Mouse (Mus musculus) liver, embryonic 13.5 days (tissue): ENCODE data around the gene Sbk3. TPM values are rescaled to one million over a fixed set of nuclear protein-coding genes. Genes with fewer than 3 reads are reported as not detected.

Experiments
- ATAC-seq: fragments of 200-750 bp; cut with Nextera tagmentation; 2 replicates; pipeline ENCODE4 v1.8.0; 2017; ENCODE audit warnings: low read depth, mild to moderate bottlenecking, moderate number of reproducible peaks, moderate library complexity
- DNase-seq: peaks from one replicate; pipeline ENCODE4 v3.0.0; 2022
- H3K27ac ChIP-seq: fragments of 300-500 bp; sonication (generic); 2 replicates; pipeline ENCODE4 v1.5.1; 2015; ENCODE audit warnings: moderate library complexity, mild to moderate bottlenecking, inconsistent platforms
- H3K27me3 ChIP-seq: fragments of 300-500 bp; sonication (generic); 2 replicates; pipeline ENCODE4 v1.6.1; 2015; ENCODE audit warnings: mild to moderate bottlenecking, inconsistent platforms
- H3K36me3 ChIP-seq: fragments of 300-500 bp; sonication (generic); 2 replicates; pipeline ENCODE4 v1.6.1; 2015; ENCODE audit warnings: mild to moderate bottlenecking, inconsistent platforms
- H3K4me1 ChIP-seq: fragments of 300-500 bp; sonication (generic); replicated peaks from 2 replicates; pipeline ENCODE4 v1.6.1; 2015; ENCODE audit warnings: inconsistent platforms
- H3K4me2 ChIP-seq: fragments of 300-500 bp; sonication (generic); 2 replicates; pipeline ENCODE4 v1.6.1; 2015; ENCODE audit warnings: inconsistent platforms, mild to moderate bottlenecking, moderate library complexity
- H3K4me3 ChIP-seq: fragments of 300-500 bp; sonication (generic); replicated peaks from 2 replicates; pipeline ENCODE4 v1.5.1; 2015; ENCODE audit warnings: mild to moderate bottlenecking, inconsistent platforms
- H3K9ac ChIP-seq: fragments of 300-500 bp; sonication (generic); 2 replicates; pipeline ENCODE4 v1.6.1; 2015; ENCODE audit warnings: mild to moderate bottlenecking, inconsistent platforms
- H3K9me3 ChIP-seq: fragments of 300-500 bp; sonication (generic); replicated peaks from 2 replicates; pipeline ENCODE4 v1.6.1; 2016; ENCODE audit warnings: inconsistent platforms
- WGBS: fragments of 180-500 bp; shearing (Covaris S2); methylation state at CpG from one replicate; pipeline ENCODE4 v1.1.7; 2015; ENCODE audit not compliant: insufficient replicate concordance; 5-methylcytosine and 5-hydroxymethylcytosine counted together
- polyA plus RNA-seq: library from polyadenylated mRNA; unstranded; fragments of >200 nt; fragmentation: Nextera tagmentation; extraction: Ambion mirVana; gene quantifications from 2 replicates; pipeline ENCODE4 v1.2.1, GENCODE M21; 2015

The Sbk3 gene
- polyA plus RNA-seq, 1 experiment from 2014 or later, result not detected

DNA sequence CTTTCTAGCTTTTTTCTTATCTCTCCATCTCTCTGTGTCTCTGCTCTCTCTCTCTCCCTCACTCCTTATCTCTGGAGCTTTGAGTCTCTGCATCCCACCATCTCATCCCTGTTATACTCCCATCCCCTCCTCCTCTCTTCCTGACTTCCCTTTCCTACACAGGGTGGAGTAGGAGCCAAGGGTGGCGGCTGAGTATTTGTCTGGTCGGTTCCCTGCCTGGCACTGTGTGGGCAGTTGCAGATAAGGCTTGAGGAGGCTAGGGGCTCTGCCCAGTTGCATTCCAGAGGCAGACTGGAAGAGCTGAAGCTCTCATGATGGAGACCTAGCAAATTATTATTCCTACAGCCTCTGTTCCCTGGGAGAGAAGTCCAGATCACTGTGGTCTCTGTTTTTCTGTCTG is 17.3 kb upstream of the Sbk3 start:
- ATAC-seq, result no peak
- Histone ChIP-seq H3K9ac (no peak overlapping the region), H3K27me3 (peaks cover 12% of the 10 kb centered on the region), H3K4me2 (no peak overlapping the region), H3K27ac (no peak overlapping the region), H3K4me1 (no peaks in the 10 kb centered on the region), H3K4me3 (no peak overlapping the region), H3K9me3 (no peaks in the 10 kb centered on the region), H3K36me3 (peaks cover 6% of the 10 kb centered on the region)
- 26% methylated on average over 2 of the region's 2 CpGs for WGBS
- no peak for DNase-seq

DNA sequence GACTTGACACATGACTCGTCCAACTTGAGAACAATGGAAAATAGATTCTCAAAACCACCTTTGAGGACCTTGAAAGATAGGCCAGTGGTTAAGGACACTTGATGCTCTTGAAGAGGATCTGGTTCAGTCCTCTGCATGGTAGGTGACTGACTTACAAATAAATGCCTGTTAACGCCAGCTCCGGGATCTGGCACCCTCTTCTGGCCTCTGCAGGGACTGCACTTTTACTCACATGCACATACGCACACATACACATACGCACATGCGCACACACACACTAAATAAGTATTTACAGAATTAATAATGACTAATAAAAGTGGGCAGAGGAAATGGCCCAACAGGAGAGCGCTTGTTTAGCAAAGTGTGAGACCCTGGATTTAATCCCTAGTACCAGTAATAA is 5.9 kb upstream of the Sbk3 start:
- Histone ChIP-seq H3K27ac (no peak overlapping the region), H3K4me1 (no peaks in the 10 kb centered on the region), H3K4me3 (no peak overlapping the region), H3K4me2 (no peak overlapping the region), H3K9ac (no peak overlapping the region), H3K27me3 (peaks cover 10% of the 10 kb centered on the region; the same call in 1 of the 2 replicates), H3K9me3 (no peaks in the 10 kb centered on the region; the same call in 1 of the 2 replicates), H3K36me3 (no peaks in the 10 kb centered on the region)
- ATAC-seq (no peak), DNase-seq (no peak)
- 82% methylated on average over 7 of the region's 7 CpGs for WGBS

DNA sequence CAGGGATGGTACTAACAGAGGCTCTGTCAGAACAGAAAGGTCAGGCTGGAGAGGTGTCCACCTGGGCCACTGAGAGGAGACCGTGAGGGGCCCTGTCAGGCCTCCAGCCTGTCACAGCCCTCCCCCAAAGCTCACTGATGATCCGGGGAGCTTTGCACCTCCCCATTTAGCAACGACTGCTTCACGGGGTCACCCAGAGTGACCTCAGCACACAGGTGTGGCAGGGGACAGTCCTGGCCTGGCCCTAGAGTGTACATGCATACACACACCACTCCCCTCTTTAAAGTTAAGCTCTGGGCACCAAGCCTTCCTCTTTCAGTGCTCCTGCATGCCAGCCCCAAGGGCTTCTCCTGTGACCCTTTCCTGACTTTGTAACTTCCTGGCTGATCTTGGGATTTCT is 4.5 kb upstream of the Sbk3 start:
- no peaks in the 10 kb centered on the region for H3K36me3 ChIP-seq
- no peak overlapping the region for H3K9ac ChIP-seq
- H3K4me3 ChIP-seq, result no peak overlapping the region
- H3K4me2 ChIP-seq, result no peak overlapping the region
- no peaks in the 10 kb centered on the region; the same call in 1 of the 2 replicates for H3K9me3 ChIP-seq
- peak; percentile 55; the same call in 1 of the 2 replicates for ATAC-seq
- 43% methylated on average over 4 of the region's 4 CpGs for WGBS
- H3K27me3 ChIP-seq, result peaks cover 11% of the 10 kb centered on the region; the same call in 1 of the 2 replicates
- no peak for DNase-seq
- no peaks in the 10 kb centered on the region for H3K4me1 ChIP-seq
- H3K27ac ChIP-seq, result no peak overlapping the region

DNA sequence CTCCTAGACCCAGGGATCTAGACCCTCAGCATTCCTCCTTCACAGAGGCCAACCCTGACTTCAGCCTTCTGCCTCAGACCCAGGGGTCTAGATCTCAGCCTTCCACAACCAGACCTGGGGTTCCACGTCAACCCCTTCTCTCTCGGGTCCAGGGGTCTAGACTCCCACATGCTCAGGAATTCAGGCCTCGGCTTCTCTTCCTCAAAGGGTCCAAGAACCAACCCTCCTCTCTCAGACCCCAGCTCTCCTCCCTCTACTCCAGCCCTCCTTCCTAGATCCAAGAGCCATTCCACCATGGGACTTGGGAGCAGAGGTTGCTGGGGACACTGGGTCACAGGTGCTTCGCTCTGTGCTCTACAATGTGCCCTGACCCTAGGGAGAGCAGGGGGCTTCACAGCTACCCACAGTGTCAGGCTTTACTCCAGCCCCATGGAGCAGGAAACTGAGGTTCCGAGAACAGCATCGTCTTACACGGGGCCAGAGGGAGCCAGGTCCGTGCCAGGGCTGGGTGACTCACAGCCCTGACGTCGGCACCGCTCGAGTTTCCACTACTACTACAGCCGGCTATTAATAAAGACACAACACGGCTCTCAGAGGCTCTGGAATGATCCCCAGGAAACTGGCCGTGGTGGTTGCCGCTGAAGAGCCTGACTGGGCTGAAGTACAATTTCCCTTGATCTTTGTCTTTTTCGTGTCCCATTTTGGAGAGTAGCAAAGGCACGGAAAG is 1.5 kb upstream of the Sbk3 start:
- no peak overlapping the region for H3K4me3 ChIP-seq
- no peaks in the 10 kb centered on the region; the same call in 1 of the 2 replicates for H3K9me3 ChIP-seq
- WGBS, result 50% methylated on average over 18 of the region's 18 CpGs
- ATAC-seq, result no peak
- no peak for DNase-seq
- no peak overlapping the region for H3K4me2 ChIP-seq
- no peaks in the 10 kb centered on the region for H3K36me3 ChIP-seq
- H3K9ac ChIP-seq, result no peak overlapping the region
- no peak overlapping the region for H3K27ac ChIP-seq
- H3K4me1 ChIP-seq, result no peaks in the 10 kb centered on the region
- H3K27me3 ChIP-seq, result peaks cover 11% of the 10 kb centered on the region; the same call in 1 of the 2 replicates

DNA sequence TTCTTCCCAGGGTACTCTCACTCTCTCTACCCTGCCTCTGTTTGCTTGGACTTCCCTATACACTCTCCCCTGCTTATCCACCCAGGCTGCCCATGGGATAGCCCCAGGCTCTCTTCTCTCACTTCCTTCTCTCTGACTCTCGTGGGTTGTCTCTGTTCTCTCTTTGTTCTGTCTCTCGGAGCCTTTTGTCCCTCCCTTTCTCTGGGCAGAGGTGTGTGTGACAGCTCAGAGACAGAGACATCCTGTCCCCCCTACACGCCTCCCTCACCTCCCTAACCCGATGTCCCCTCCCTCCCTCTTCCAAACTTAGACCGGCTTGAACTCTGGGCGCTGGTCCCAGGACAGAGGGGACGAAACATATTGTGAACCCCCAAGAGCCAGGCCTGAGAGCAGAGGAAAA is 742 bp upstream of the Sbk3 start:
- no peaks in the 10 kb centered on the region for H3K4me1 ChIP-seq
- H3K4me2 ChIP-seq, result no peak overlapping the region
- H3K4me3 ChIP-seq, result no peak overlapping the region
- ATAC-seq, result no peak
- no peaks in the 10 kb centered on the region for H3K36me3 ChIP-seq
- WGBS, result 20% methylated on average over 7 of the region's 7 CpGs
- peaks cover 11% of the 10 kb centered on the region; the same call in 1 of the 2 replicates for H3K27me3 ChIP-seq
- no peaks in the 10 kb centered on the region; the same call in 1 of the 2 replicates for H3K9me3 ChIP-seq
- no peak overlapping the region for H3K9ac ChIP-seq
- no peak for DNase-seq
- H3K27ac ChIP-seq, result no peak overlapping the region

DNA sequence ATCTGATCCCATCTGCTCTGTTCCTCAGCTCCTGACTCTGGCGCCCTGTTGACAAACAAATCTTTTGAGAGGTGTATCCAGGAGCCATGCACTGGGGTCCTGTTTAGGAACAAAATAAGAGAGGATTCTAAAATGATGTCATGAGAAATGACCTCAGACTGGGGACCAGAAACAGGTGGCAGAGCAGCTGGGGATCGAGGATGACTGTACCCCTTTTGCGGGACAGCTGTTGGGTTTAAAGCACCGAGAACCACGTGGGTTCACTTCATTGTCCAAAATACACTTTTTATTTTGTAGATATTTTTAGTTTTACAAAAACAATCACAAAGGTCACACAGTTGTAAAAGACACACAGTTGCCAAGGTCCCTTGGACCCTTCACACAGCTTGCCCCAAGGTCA is 6.0 kb downstream of the Sbk3 start:
- H3K9me3 ChIP-seq, result no peaks in the 10 kb centered on the region
- 63% methylated on average over 5 of the region's 5 CpGs for WGBS
- no peaks in the 10 kb centered on the region for H3K27me3 ChIP-seq
- no peak overlapping the region for H3K27ac ChIP-seq
- H3K36me3 ChIP-seq, result no peaks in the 10 kb centered on the region
- H3K4me3 ChIP-seq, result no peak overlapping the region
- no peak overlapping the region for H3K9ac ChIP-seq
- H3K4me1 ChIP-seq, result no peaks in the 10 kb centered on the region
- H3K4me2 ChIP-seq, result no peak overlapping the region
- no peak for ATAC-seq
- no peak for DNase-seq

DNA sequence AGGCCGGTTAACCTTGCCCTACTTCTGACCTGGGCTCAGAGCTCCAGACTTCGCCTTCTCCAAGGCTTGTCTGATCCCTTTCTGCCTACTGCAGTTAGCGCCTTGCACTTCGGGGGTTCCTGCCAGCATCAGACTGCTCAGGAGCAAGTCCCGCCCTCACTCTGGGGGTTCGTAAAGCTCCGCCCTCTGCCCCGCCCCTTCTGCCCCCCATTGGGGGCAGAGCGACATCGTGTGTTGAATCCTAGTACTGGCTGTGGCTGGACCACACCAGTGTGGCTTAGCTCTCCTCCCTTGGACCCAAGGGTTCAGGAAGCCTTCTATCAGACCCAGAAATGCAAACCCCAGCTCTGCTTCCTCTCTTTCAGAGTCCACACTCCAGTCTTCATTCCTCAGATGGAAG is 6.7 kb downstream of the Sbk3 start, which contains the start of gene Sbk2:
Gene Sbk2 (minus strand): TSS at position 135 of the 400 bp plus-strand sequence.
- no peak within 1 kb of the TSS for H3K9ac ChIP-seq
- WGBS, result 4% methylated on average over 10 of the region's 10 CpGs
- H3K36me3 ChIP-seq, result no peaks in the 10 kb centered on the region
- H3K4me2 ChIP-seq, result 0 out of 2 replicates have a peak within 1 kb of the TSS, but pooled peaks have one; percentile 21
- ATAC-seq, result peak; percentile 78
- no peak within 1 kb of the TSS for H3K4me3 ChIP-seq
- DNase-seq, result peak; percentile 51
- H3K9me3 ChIP-seq, result no peaks in the 10 kb centered on the region
- H3K27me3 ChIP-seq, result no peaks in the 10 kb centered on the region
- H3K27ac ChIP-seq, result no peak within 1 kb of the TSS
- no peaks in the 10 kb centered on the region for H3K4me1 ChIP-seq

DNA sequence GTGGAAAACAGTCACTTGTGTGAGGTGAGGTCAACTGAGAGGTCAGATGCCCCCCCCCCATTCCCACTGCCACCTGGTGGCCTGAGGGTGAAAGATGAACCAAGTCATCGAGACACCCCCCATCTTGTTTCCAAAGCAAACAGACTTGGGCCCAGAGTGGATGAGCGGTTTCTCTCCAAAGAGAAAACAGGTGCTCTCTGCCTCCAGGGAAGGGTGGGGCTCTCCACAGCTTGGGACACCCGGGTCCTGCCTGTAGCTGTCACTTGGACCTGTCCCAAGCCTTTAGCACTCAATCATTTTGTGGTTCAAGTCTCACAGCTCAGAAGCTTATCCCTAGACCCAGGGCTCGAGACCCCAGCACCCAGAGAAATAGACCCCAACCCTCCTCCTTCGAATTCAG is 7.4 kb downstream of the Sbk3 start:
- H3K9ac ChIP-seq, result no peak overlapping the region
- ATAC-seq (no peak), DNase-seq (no peak)
- no peaks in the 10 kb centered on the region for H3K27me3 ChIP-seq
- WGBS, result 50% methylated on average over 5 of the region's 5 CpGs
- H3K36me3 ChIP-seq, result no peaks in the 10 kb centered on the region
- no peak overlapping the region for H3K27ac ChIP-seq
- H3K4me1 ChIP-seq, result no peaks in the 10 kb centered on the region
- H3K4me3 ChIP-seq, result no peak overlapping the region
- H3K4me2 ChIP-seq, result no peak overlapping the region
- H3K9me3 ChIP-seq, result no peaks in the 10 kb centered on the region

DNA sequence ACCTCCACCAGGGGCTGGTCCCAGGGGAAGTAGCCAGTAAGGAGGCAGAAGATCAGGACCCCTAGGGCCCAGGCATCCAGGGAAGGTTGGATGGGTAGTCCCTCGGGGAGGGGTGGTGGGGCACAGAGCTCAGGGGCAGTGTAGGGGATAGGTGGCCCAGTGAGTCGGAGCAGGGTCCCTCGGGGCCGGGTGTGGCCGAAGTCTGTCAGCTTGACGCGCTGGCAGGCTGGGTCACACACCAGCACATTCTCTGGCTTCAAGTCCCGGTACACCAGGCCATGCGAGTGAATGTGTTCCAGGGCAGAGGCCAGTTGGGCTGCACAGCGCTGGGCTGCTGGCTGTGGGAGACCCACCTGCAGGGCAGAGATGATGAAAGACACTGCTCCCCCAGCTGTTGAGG is 13.6 kb downstream of the Sbk3 start:
- Histone ChIP-seq H3K9ac (no peak overlapping the region), H3K4me2 (no peak overlapping the region), H3K27me3 (no peaks in the 10 kb centered on the region), H3K4me1 (no peaks in the 10 kb centered on the region), H3K4me3 (no peak overlapping the region), H3K9me3 (no peaks in the 10 kb centered on the region), H3K36me3 (no peaks in the 10 kb centered on the region), H3K27ac (no peak overlapping the region)
- no peak for ATAC-seq
- 80% methylated on average over 10 of the region's 10 CpGs for WGBS
- DNase-seq, result no peak

DNA sequence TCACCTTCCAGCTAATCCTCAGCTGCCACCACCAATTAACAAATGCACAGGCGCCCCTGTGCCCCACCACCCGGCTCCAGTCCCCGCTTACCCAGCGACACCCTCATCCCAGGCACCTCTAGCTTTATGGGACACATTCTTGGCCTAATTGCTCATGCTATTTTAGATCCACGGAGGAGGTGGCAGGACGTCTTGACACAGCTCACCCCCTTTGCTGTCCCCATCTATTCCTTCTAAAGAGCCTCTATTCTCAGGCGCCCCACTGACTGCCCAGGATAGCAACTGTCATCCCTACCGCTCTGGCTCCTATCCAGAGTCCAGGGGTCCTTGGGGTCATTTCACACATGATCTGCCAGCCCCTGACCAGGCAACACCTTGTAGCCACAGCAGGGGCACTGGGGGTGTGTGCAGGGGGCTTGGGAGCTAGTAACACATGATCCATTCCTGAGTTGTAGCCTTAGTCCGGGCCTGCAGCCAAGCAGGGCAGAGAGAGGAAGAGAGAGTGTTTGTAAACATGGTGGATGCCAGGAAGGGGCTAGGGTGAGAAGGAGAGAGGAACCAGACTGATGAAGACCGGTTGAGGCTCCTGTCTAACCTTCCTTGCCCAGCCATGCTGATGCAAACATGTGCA is 17.0 kb downstream of the Sbk3 start:
- Histone ChIP-seq H3K9ac (no peak overlapping the region), H3K36me3 (no peaks in the 10 kb centered on the region), H3K4me1 (no peaks in the 10 kb centered on the region), H3K4me2 (no peak overlapping the region), H3K27me3 (no peaks in the 10 kb centered on the region), H3K27ac (no peak overlapping the region), H3K4me3 (no peak overlapping the region), H3K9me3 (no peaks in the 10 kb centered on the region)
- WGBS, result 22% methylated on average over 10 of the region's 10 CpGs
- DNase-seq (no peak), ATAC-seq (no peak)

DNA sequence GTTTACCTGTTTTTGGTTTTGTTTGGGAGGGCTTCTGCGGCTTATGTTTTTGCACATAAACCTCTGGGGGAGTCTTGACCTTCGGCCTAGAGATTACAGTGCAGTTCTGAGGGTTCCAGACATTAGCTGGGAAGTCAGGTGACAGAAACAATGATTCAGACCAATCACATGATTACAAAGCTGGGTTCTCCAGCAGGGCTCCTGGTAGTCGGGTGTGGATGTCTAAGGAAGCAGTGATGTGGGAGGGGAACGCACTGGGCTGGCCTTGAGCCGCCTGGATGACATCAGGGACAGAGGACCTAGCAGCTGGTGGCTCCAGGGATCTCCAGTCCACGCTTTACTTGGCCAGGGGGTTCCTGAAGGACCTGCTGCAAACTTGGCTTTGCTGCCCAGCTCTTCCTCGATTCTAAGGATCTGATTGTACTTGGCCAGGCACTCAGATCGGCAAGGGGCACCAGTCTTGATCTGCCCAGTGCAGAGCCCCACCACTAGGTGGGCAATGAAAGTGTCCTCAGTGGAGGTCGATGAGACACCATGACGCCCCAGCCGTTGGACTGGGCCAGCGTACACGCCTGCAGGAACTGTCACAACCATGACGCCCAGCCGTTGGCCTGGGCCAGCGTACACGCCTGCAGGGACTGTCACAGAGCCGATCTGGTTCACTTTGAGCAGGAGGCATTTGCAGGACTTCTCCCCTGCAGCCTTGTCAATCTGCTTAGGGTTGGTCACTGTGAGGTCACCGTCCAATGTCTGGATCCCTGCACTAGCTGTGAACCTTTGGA is 20.2 kb downstream of the Sbk3 start:
- 62% methylated on average over 19 of the region's 19 CpGs for WGBS
- ATAC-seq (no peak), DNase-seq (no peak)
- H3K4me3 ChIP-seq, result no peak overlapping the region
- peaks cover 5% of the 10 kb centered on the region; the same call in 1 of the 2 replicates for H3K27me3 ChIP-seq
- no peaks in the 10 kb centered on the region for H3K36me3 ChIP-seq
- no peaks in the 10 kb centered on the region; the same call in 1 of the 2 replicates for H3K4me1 ChIP-seq
- no peak overlapping the region for H3K9ac ChIP-seq
- no peaks in the 10 kb centered on the region for H3K9me3 ChIP-seq
- no peak overlapping the region for H3K27ac ChIP-seq
- H3K4me2 ChIP-seq, result no peak overlapping the region
